In the genomic region with DNA sequence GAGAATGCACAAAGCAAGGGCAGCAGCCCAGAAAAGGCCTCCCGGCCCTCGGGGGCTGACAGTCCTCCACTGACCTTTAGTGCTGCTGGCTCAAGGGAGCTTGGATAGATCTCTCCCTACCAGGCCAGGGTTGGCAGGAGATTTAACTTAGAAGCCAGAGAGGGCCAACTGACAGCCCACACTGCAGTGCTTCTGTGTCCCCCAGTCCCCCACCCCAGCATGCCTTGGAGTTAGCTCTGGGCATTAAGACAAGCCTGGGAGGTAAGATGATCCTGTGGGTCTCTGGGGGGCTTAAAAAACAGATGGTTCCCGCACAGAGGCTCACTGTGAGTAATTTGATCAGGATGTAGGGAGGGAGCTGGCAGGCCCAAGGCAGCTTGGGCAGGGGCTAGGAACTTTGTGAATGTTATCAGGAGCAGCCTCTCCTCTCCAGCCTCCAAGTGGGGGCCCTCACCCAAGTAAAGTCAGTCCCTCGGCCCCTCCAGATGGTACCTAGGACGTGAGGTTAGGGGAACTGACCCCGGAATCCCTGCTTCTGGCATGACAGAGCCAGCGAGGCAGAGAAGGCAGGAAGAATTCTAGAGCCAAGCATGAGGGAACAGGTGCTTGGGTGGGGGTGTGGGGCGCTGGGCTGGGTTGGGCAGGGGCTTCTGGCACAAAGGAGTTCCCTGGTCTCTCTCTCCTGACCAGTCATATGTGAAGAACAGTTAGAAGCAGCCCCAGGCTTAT, we compare ENCODE assay signal across 8 mouse cellular contexts. TPM values are rescaled to one million over a fixed set of nuclear protein-coding genes. Genes with fewer than 3 reads are reported as not detected.
DNase-seq lines count a peak whose midpoint lies in the region; ATAC-seq and TF ChIP-seq lines count a peak whose summit lies in the region.

No protein-coding gene starts in this region.

- H3K4me2 ChIP-seq in limb, embryonic 11.5 days (ENCODE audit: low read depth, severe bottlenecking): no peak overlapping the region
- no peak overlapping the region for H3K4me2 ChIP-seq in stomach, embryonic 16.5 days (ENCODE audit: low read depth, low read length)

- WGBS in limb, embryonic 11.5 days: 7% methylated on average over 8 of the region's 8 CpGs
- WGBS in stomach, embryonic 16.5 days: 21% methylated on average over 8 of the region's 8 CpGs

- TF ChIP-seq CTCF in left cerebral cortex, adult 2 months (IDR thresholded peaks at IDR 0.05): no peak

- ATAC-seq in limb, embryonic 11.5 days (ENCODE audit: insufficient number of reproducible peaks, low FRiP score, low TSS enrichment, low read depth): peak; percentile 75
- ATAC-seq in stomach, embryonic 16.5 days (ENCODE audit: insufficient read depth, low FRiP score): no peak

- intact Hi-C loops in left cerebral cortex, adult 2 months (cut with DNase I): no loop called here
- intact Hi-C loops in left cerebral cortex, postnatal 36 days (cut with DNase I): no loop called here

- no peak for DNase-seq in left cerebral cortex, adult 2 months (ENCODE audit: extremely low spot score in 1 of 2, low spot score in 2 of 2)
- no peak for DNase-seq in left cerebral cortex, adult 9 months (ENCODE audit: low spot score in 2 of 2)
- DNase-seq in gastrocnemius, adult 18-20 months (ENCODE audit: low spot score): peak; percentile 67
- peak; percentile 58 for DNase-seq in limb, embryonic 11.5 days (ENCODE audit: low spot score)
- DNase-seq in lung, postnatal 25 days (ENCODE audit: low spot score): no peak
- no peak for DNase-seq in left cerebral cortex, postnatal 36 days (ENCODE audit: low spot score in 2 of 2)
- no peak for DNase-seq in spleen, postnatal 14 days (ENCODE audit: low spot score in 2 of 2)

- H3K27me3 ChIP-seq in limb, embryonic 11.5 days (ENCODE audit: control insufficient read depth, insufficient read depth, low read length): no peaks in the 10 kb centered on the region
- no peaks in the 10 kb centered on the region for H3K27me3 ChIP-seq in stomach, embryonic 16.5 days (ENCODE audit: control insufficient read depth, insufficient read depth, low read length)

- no peak overlapping the region for H3K9ac ChIP-seq in limb, embryonic 11.5 days (ENCODE audit: low read length)
- 0 out of 2 replicates have a peak overlapping the region, but pooled peaks have one; percentile 24 for H3K9ac ChIP-seq in stomach, embryonic 16.5 days (ENCODE audit: low read length)

- H3K9me3 ChIP-seq in limb, embryonic 11.5 days (ENCODE audit: control insufficient read depth, low read length): no peaks in the 10 kb centered on the region; the same call in 1 of the 2 replicates
- no peaks in the 10 kb centered on the region for H3K9me3 ChIP-seq in stomach, embryonic 16.5 days (replicated peaks; ENCODE audit: control insufficient read depth, low read length)

- H3K4me3 ChIP-seq in left cerebral cortex, adult 2 months: no peak overlapping the region
- no peak overlapping the region for H3K4me3 ChIP-seq in limb, embryonic 11.5 days (ENCODE audit: low read depth, low read length)
- H3K4me3 ChIP-seq in stomach, embryonic 16.5 days (replicated peaks; ENCODE audit: low read length): no peak overlapping the region

- H3K36me3 ChIP-seq in limb, embryonic 11.5 days (ENCODE audit: control insufficient read depth, insufficient read depth, low read length): no peaks in the 10 kb centered on the region
- no peaks in the 10 kb centered on the region for H3K36me3 ChIP-seq in stomach, embryonic 16.5 days (ENCODE audit: control insufficient read depth, insufficient read depth, low read length)

- peak overlapping the region; percentile 54 for H3K27ac ChIP-seq in left cerebral cortex, adult 2 months
- peak overlapping the region; percentile 59; the same call in 1 of the 2 replicates for H3K27ac ChIP-seq in limb, embryonic 11.5 days (replicated peaks; ENCODE audit: low read depth, low read length)
- H3K27ac ChIP-seq in stomach, embryonic 16.5 days (ENCODE audit: low read length): no peak overlapping the region

- peaks cover 14% of the 10 kb centered on the region for H3K4me1 ChIP-seq in limb, embryonic 11.5 days (ENCODE audit: control insufficient read depth, insufficient read depth, low read length)
- 0 out of 2 replicates have a peak, but pooled peaks cover 5% of the 10 kb centered on the region for H3K4me1 ChIP-seq in stomach, embryonic 16.5 days (ENCODE audit: control insufficient read depth, insufficient read depth, low read length)

RNA-seq across cellular contexts. Expression of gene Inka2, which starts 9.9 kb away (rescaled TPM):
- 100 to 1,000 TPM; 115 to 118 TPM for total RNA-seq in left cerebral cortex, adult 2 months (2021)
- total RNA-seq in gastrocnemius, adult 18-20 months (2021): 1 to 10 TPM; 2.4 to 2.7 TPM
- 0.33 and 0.51 TPM in 2 replicates for polyA plus RNA-seq in limb, embryonic 11.5 days (2014; fragmentation: Nextera tagmentation; extraction: Ambion mirVana)
- polyA plus RNA-seq in stomach, embryonic 16.5 days (2015; fragmentation: Nextera tagmentation; extraction: Ambion mirVana): 3.1 and 4.9 TPM in 2 replicates
- total RNA-seq in left cerebral cortex, postnatal 36 days (2021): 100 to 1,000 TPM in 1 of 2 experiments, 10 to 100 TPM in 1; 95.7 to 106 TPM

RNA-seq across cellular contexts. Expression of gene Ddx20, which starts 26.9 kb away (rescaled TPM):
- total RNA-seq in left cerebral cortex, adult 2 months (2021): 10 to 100 TPM; 11.7 to 12.4 TPM
- total RNA-seq in gastrocnemius, adult 18-20 months (2021): 10 to 100 TPM in 1 of 2 experiments, 1 to 10 TPM in 1; 8.7 to 11.0 TPM
- polyA plus RNA-seq in limb, embryonic 11.5 days (2014; fragmentation: Nextera tagmentation; extraction: Ambion mirVana): 47.8 and 48.3 TPM in 2 replicates
- polyA plus RNA-seq in stomach, embryonic 16.5 days (2015; fragmentation: Nextera tagmentation; extraction: Ambion mirVana): 29.1 and 33.0 TPM in 2 replicates
- 10 to 100 TPM; 11.1 to 11.3 TPM for total RNA-seq in left cerebral cortex, postnatal 36 days (2021)

Comparison
In these comparisons a context has a peak if more than half of its experiments do, and no peak if none do; other contexts are left out.
1. DNase-seq: peak in gastrocnemius, adult 18-20 months (single experiment) and limb, embryonic 11.5 days (single experiment); none in left cerebral cortex, adult 2 months (0 of 2), left cerebral cortex, adult 9 months (0 of 2), lung, postnatal 25 days (single experiment), left cerebral cortex, postnatal 36 days (0 of 2) and spleen, postnatal 14 days (0 of 2).
2. RNA of gene Inka2, which starts 9.9 kb away (total RNA-seq): 115 to 118 TPM in left cerebral cortex, adult 2 months and 95.7 to 106 TPM in left cerebral cortex, postnatal 36 days; 2.4 to 2.7 TPM in gastrocnemius, adult 18-20 months; every median in the first group is over 10 times any median in the second.